Comparison of ENCODE assay signal across 8 mouse cellular contexts in genomic region chr7:28294481-28294880, GRCm38 (mm10). TPM values are rescaled to one million over a fixed set of nuclear protein-coding genes. Genes with fewer than 3 reads are reported as not detected.
DNase-seq lines count a peak whose midpoint lies in the region; ATAC-seq and TF ChIP-seq lines count a peak whose summit lies in the region.

No protein-coding gene starts in this region.

- H3K27ac ChIP-seq in gastrocnemius, adult 2 months: no peak overlapping the region
- H3K27ac ChIP-seq in brown adipose tissue, adult 24 weeks (replicated peaks; ENCODE audit: low read depth, low read length): no peak overlapping the region
- no peak overlapping the region for H3K27ac ChIP-seq in intestine, postnatal 0 days (ENCODE audit: low read depth, low read length)
- H3K27ac ChIP-seq in limb, embryonic 12.5 days: no peak overlapping the region
- peak overlapping the region; percentile 40; the same call in 1 of the 2 replicates for H3K27ac ChIP-seq in midbrain, embryonic 16.5 days (ENCODE audit: low read length)
- peak overlapping the region; percentile 70 for H3K27ac ChIP-seq in testis, adult 2 months (ENCODE audit: control insufficient read depth, insufficient read depth, low read depth, low read length)

- intact Hi-C loops in gastrocnemius, adult 2 months (cut with DNase I): no loop called here

- H3K36me3 ChIP-seq in intestine, postnatal 0 days (ENCODE audit: control insufficient read depth, insufficient read depth): no peaks in the 10 kb centered on the region
- no peaks in the 10 kb centered on the region for H3K36me3 ChIP-seq in limb, embryonic 12.5 days
- no peaks in the 10 kb centered on the region for H3K36me3 ChIP-seq in midbrain, embryonic 16.5 days (ENCODE audit: control insufficient read depth, insufficient read depth, low read length)
- no peaks in the 10 kb centered on the region for H3K36me3 ChIP-seq in testis, adult 2 months (ENCODE audit: control insufficient read depth, insufficient read depth, low read length)

- H3K9me3 ChIP-seq in intestine, postnatal 0 days (ENCODE audit: control insufficient read depth): no peaks in the 10 kb centered on the region
- 0 out of 2 replicates have a peak, but pooled peaks cover 3% of the 10 kb centered on the region for H3K9me3 ChIP-seq in limb, embryonic 12.5 days
- no peaks in the 10 kb centered on the region for H3K9me3 ChIP-seq in midbrain, embryonic 16.5 days (replicated peaks; ENCODE audit: control insufficient read depth, low read length, poor library complexity, severe bottlenecking)

- peak overlapping the region; percentile 69 for H3K4me3 ChIP-seq in gastrocnemius, adult 2 months
- peak overlapping the region; percentile 40 for H3K4me3 ChIP-seq in brown adipose tissue, adult 24 weeks (ENCODE audit: insufficient read depth, low read depth, low read length)
- H3K4me3 ChIP-seq in intestine, postnatal 0 days (ENCODE audit: low read depth, low read length): peak overlapping the region; percentile 41
- H3K4me3 ChIP-seq in limb, embryonic 12.5 days (replicated peaks): peak overlapping the region; percentile 55
- peak overlapping the region; percentile 57 for H3K4me3 ChIP-seq in midbrain, embryonic 16.5 days (ENCODE audit: low read depth, low read length)
- H3K4me3 ChIP-seq in testis, adult 2 months (ENCODE audit: control insufficient read depth, low read depth, low read length): peak overlapping the region; percentile 79

- no peaks in the 10 kb centered on the region for H3K4me1 ChIP-seq in brown adipose tissue, adult 24 weeks (ENCODE audit: control insufficient read depth, insufficient read depth, insufficient read length, low read length)
- peaks cover 8% of the 10 kb centered on the region; the same call in 1 of the 2 replicates for H3K4me1 ChIP-seq in intestine, postnatal 0 days (replicated peaks; ENCODE audit: control insufficient read depth, insufficient read depth, low read length)
- peaks cover 15% of the 10 kb centered on the region for H3K4me1 ChIP-seq in limb, embryonic 12.5 days (replicated peaks)
- peaks cover 12% of the 10 kb centered on the region for H3K4me1 ChIP-seq in midbrain, embryonic 16.5 days (ENCODE audit: control insufficient read depth, insufficient read depth, low read length)
- peaks cover 56% of the 10 kb centered on the region for H3K4me1 ChIP-seq in testis, adult 2 months (ENCODE audit: control insufficient read depth, insufficient read depth, low read length)

- DNase-seq in gastrocnemius, adult 2 months: peak; percentile 71
- DNase-seq in gastrocnemius, adult 8-10 months (ENCODE audit: low spot score in 2 of 2): no peak
- peak; percentile 60 to 77 for DNase-seq in frontal cortex, postnatal 10 days (ENCODE audit: low spot score in 2 of 2)

- 4% methylated on average over 44 of the region's 63 CpGs for WGBS in intestine, postnatal 0 days
- WGBS in limb, embryonic 12.5 days: 8% methylated on average over 62 of the region's 63 CpGs
- under 1% methylated on average over 41 of the region's 63 CpGs for WGBS in midbrain, embryonic 16.5 days

- peak overlapping the region; percentile 80 for H3K4me2 ChIP-seq in intestine, postnatal 0 days (replicated peaks; ENCODE audit: low read depth)
- peak overlapping the region; percentile 79 for H3K4me2 ChIP-seq in limb, embryonic 12.5 days
- H3K4me2 ChIP-seq in midbrain, embryonic 16.5 days (ENCODE audit: low read length): peak overlapping the region; percentile 77

- H3K27me3 ChIP-seq in intestine, postnatal 0 days (replicated peaks; ENCODE audit: control insufficient read depth, insufficient read depth, low read length): peaks cover 67% of the 10 kb centered on the region
- peaks cover 99% of the 10 kb centered on the region for H3K27me3 ChIP-seq in limb, embryonic 12.5 days
- peaks cover 9% of the 10 kb centered on the region for H3K27me3 ChIP-seq in midbrain, embryonic 16.5 days (ENCODE audit: control insufficient read depth, insufficient read depth, low read depth, low read length)
- no peaks in the 10 kb centered on the region for H3K27me3 ChIP-seq in testis, adult 2 months (ENCODE audit: control insufficient read depth, insufficient read depth, low read length)

- peak; percentile 22; the same call in 1 of the 2 replicates for ATAC-seq in intestine, postnatal 0 days
- ATAC-seq in limb, embryonic 12.5 days (ENCODE audit: insufficient number of reproducible peaks, insufficient read depth, low FRiP score, low TSS enrichment, low read depth): peak; percentile 23; the same call in 1 of the 2 replicates
- peak; percentile 82 for ATAC-seq in midbrain, embryonic 16.5 days

- TF ChIP-seq POLR2A in testis, adult 2 months (IDR thresholded peaks at IDR 0.05; ENCODE audit: control insufficient read depth, low read depth, low read length): peak; percentile 75

- no peak overlapping the region for H3K9ac ChIP-seq in intestine, postnatal 0 days (ENCODE audit: low read depth, low read length)
- H3K9ac ChIP-seq in limb, embryonic 12.5 days (replicated peaks): peak overlapping the region; percentile 57
- H3K9ac ChIP-seq in midbrain, embryonic 16.5 days (ENCODE audit: low read depth, low read length): peak overlapping the region; percentile 76

- no peak for TF ChIP-seq CTCF in gastrocnemius, adult 2 months (IDR thresholded peaks at IDR 0.05)
- no peak for TF ChIP-seq CTCF in intestine, postnatal 0 days (IDR thresholded peaks at IDR 0.05; ENCODE audit: low read depth)
- no peak for TF ChIP-seq CTCF in testis, adult 2 months (IDR thresholded peaks at IDR 0.05; ENCODE audit: control insufficient read depth, insufficient read depth, insufficient replicate concordance, low read depth, low read length)

RNA-seq across cellular contexts. Expression of gene Selenov, which starts 3.5 kb away (rescaled TPM):
- total RNA-seq in gastrocnemius, adult 2 months (2021): not detected
- not detected for total RNA-seq in gastrocnemius, adult 8-10 months (2022)
- not detected in 2 replicates for polyA plus RNA-seq in brown adipose tissue, adult 24 weeks (2012; ENCODE audit: insufficient read depth, insufficient read length, missing spikeins)
- 0.24 TPM in 1 of 2 replicates, not detected in the other for polyA plus RNA-seq in intestine, postnatal 0 days (2015; fragmentation: Nextera tagmentation; extraction: Ambion mirVana)
- polyA plus RNA-seq in limb, embryonic 12.5 days (2016; fragmentation: Nextera tagmentation; extraction: Ambion mirVana): not detected in 2 replicates
- polyA plus RNA-seq in midbrain, embryonic 16.5 days (2015; fragmentation: Nextera tagmentation; extraction: Ambion mirVana): 1.2 TPM in 2 replicates
- polyA plus RNA-seq in testis, adult 2 months (2012; rRNA removed): 408 and 454 TPM in 2 replicates

RNA-seq across cellular contexts. Expression of gene Dll3, which starts 7.6 kb away (rescaled TPM):
- total RNA-seq in gastrocnemius, adult 2 months (2021): not detected
- not detected for total RNA-seq in gastrocnemius, adult 8-10 months (2022)
- not detected in 2 replicates for polyA plus RNA-seq in brown adipose tissue, adult 24 weeks (2012; ENCODE audit: insufficient read depth, insufficient read length, missing spikeins)
- 0.90 and 0.95 TPM in 2 replicates for polyA plus RNA-seq in intestine, postnatal 0 days (2015; fragmentation: Nextera tagmentation; extraction: Ambion mirVana)
- polyA plus RNA-seq in limb, embryonic 12.5 days (2016; fragmentation: Nextera tagmentation; extraction: Ambion mirVana): 3.5 and 3.7 TPM in 2 replicates
- 16.3 and 16.5 TPM in 2 replicates for polyA plus RNA-seq in midbrain, embryonic 16.5 days (2015; fragmentation: Nextera tagmentation; extraction: Ambion mirVana)
- polyA plus RNA-seq in testis, adult 2 months (2012; rRNA removed): 24.9 and 31.9 TPM in 2 replicates

RNA-seq across cellular contexts. Expression of gene Eid2b, which starts 16.9 kb away (rescaled TPM):
- 1 to 10 TPM; 5.0 to 7.8 TPM for total RNA-seq in gastrocnemius, adult 2 months (2021)
- 1 to 10 TPM; 5.1 to 7.2 (median 6.3) TPM for total RNA-seq in gastrocnemius, adult 8-10 months (2022)
- 5.6 and 9.0 TPM in 2 replicates for polyA plus RNA-seq in brown adipose tissue, adult 24 weeks (2012; ENCODE audit: insufficient read depth, insufficient read length, missing spikeins)
- polyA plus RNA-seq in intestine, postnatal 0 days (2015; fragmentation: Nextera tagmentation; extraction: Ambion mirVana): 6.8 and 7.0 TPM in 2 replicates
- polyA plus RNA-seq in limb, embryonic 12.5 days (2016; fragmentation: Nextera tagmentation; extraction: Ambion mirVana): 17.6 and 18.5 TPM in 2 replicates
- 44.2 and 44.8 TPM in 2 replicates for polyA plus RNA-seq in midbrain, embryonic 16.5 days (2015; fragmentation: Nextera tagmentation; extraction: Ambion mirVana)
- polyA plus RNA-seq in testis, adult 2 months (2012; rRNA removed): 13.9 and 19.5 TPM in 2 replicates

RNA-seq across cellular contexts. Expression of gene Timm50, which starts 17.4 kb away (rescaled TPM):
- total RNA-seq in gastrocnemius, adult 2 months (2021): 10 to 100 TPM; 38.2 to 49.3 TPM
- 10 to 100 TPM; 39.4 to 49.9 (median 45.0) TPM for total RNA-seq in gastrocnemius, adult 8-10 months (2022)
- polyA plus RNA-seq in brown adipose tissue, adult 24 weeks (2012; ENCODE audit: insufficient read depth, insufficient read length, missing spikeins): 99.5 and 124 TPM in 2 replicates
- 68.8 and 69.7 TPM in 2 replicates for polyA plus RNA-seq in intestine, postnatal 0 days (2015; fragmentation: Nextera tagmentation; extraction: Ambion mirVana)
- polyA plus RNA-seq in limb, embryonic 12.5 days (2016; fragmentation: Nextera tagmentation; extraction: Ambion mirVana): 166 and 169 TPM in 2 replicates
- polyA plus RNA-seq in midbrain, embryonic 16.5 days (2015; fragmentation: Nextera tagmentation; extraction: Ambion mirVana): 119 and 123 TPM in 2 replicates
- 25.6 and 27.6 TPM in 2 replicates for polyA plus RNA-seq in testis, adult 2 months (2012; rRNA removed)

RNA-seq across cellular contexts. Expression of gene Eid2, which starts 26.8 kb away (rescaled TPM):
- total RNA-seq in gastrocnemius, adult 2 months (2021): 1 to 10 TPM; 6.4 to 6.8 TPM
- 1 to 10 TPM; 5.6 to 5.9 (median 5.8) TPM for total RNA-seq in gastrocnemius, adult 8-10 months (2022)
- polyA plus RNA-seq in brown adipose tissue, adult 24 weeks (2012; ENCODE audit: insufficient read depth, insufficient read length, missing spikeins): 5.2 and 8.2 TPM in 2 replicates
- polyA plus RNA-seq in intestine, postnatal 0 days (2015; fragmentation: Nextera tagmentation; extraction: Ambion mirVana): 3.1 and 3.7 TPM in 2 replicates
- polyA plus RNA-seq in limb, embryonic 12.5 days (2016; fragmentation: Nextera tagmentation; extraction: Ambion mirVana): 5.4 and 18.9 TPM in 2 replicates
- polyA plus RNA-seq in midbrain, embryonic 16.5 days (2015; fragmentation: Nextera tagmentation; extraction: Ambion mirVana): 3.5 and 4.3 TPM in 2 replicates
- 6.0 and 6.1 TPM in 2 replicates for polyA plus RNA-seq in testis, adult 2 months (2012; rRNA removed)

Comparison
In these comparisons a context has a peak if more than half of its experiments do, and no peak if none do; other contexts are left out.
1. DNase-seq: peak in gastrocnemius, adult 2 months (single experiment) and frontal cortex, postnatal 10 days (2 of 2); none in gastrocnemius, adult 8-10 months (0 of 2).
2. H3K27ac ChIP-seq: peak in midbrain, embryonic 16.5 days (single experiment) and testis, adult 2 months (single experiment); none in gastrocnemius, adult 2 months (single experiment), brown adipose tissue, adult 24 weeks (single experiment), intestine, postnatal 0 days (single experiment) and limb, embryonic 12.5 days (single experiment).
3. ATAC-seq: peak in every context shown above with its lines; median percentile 82 in midbrain, embryonic 16.5 days; 23 in limb, embryonic 12.5 days; 22 in intestine, postnatal 0 days.
4. RNA of gene Selenov, which starts 3.5 kb away (polyA plus RNA-seq): 408 to 454 TPM in testis, adult 2 months; 1.2 TPM in midbrain, embryonic 16.5 days, 0.24 TPM in intestine, postnatal 0 days, not detected in limb, embryonic 12.5 days and not detected in brown adipose tissue, adult 24 weeks; every median in the first group is over 100 times any median in the second.
5. Peak in every context shown above with its lines, with median percentiles within 50 percentile points of each other: H3K4me3 ChIP-seq and H3K4me2 ChIP-seq.